Mouse (Mus musculus) neural tube, embryonic 13.5 days (tissue): ENCODE results near the gene Lrig3. TPM values are rescaled to one million over a fixed set of nuclear protein-coding genes. Genes with fewer than 3 reads are reported as not detected.

Source experiments
- ATAC-seq: fragments of 200-750 bp; cut with Nextera tagmentation; 2 replicates; pipeline ENCODE4 v1.8.0; 2017; ENCODE audit warnings: low read depth, mild to moderate bottlenecking, moderate TSS enrichment, moderate library complexity
- H3K27ac ChIP-seq: fragments of 300-500 bp; sonication (generic); replicated peaks from 2 replicates; pipeline ENCODE4 v1.5.1; 2015; ENCODE audit warnings: moderate library complexity, mild to moderate bottlenecking, inconsistent platforms
- H3K27me3 ChIP-seq: fragments of 300-500 bp; sonication (generic); 2 replicates; pipeline ENCODE4 v1.6.1; 2015; ENCODE audit warnings: mild to moderate bottlenecking, inconsistent platforms
- H3K36me3 ChIP-seq: fragments of 300-500 bp; sonication (generic); 2 replicates; pipeline ENCODE4 v1.6.1; 2015; ENCODE audit warnings: mild to moderate bottlenecking, inconsistent platforms
- H3K4me1 ChIP-seq: fragments of 300-500 bp; sonication (generic); replicated peaks from 2 replicates; pipeline ENCODE4 v1.6.1; 2015; ENCODE audit warnings: inconsistent platforms
- H3K4me2 ChIP-seq: fragments of 300-500 bp; sonication (generic); 2 replicates; pipeline ENCODE4 v1.6.1; 2015; ENCODE audit warnings: inconsistent platforms, mild to moderate bottlenecking, moderate library complexity
- H3K4me3 ChIP-seq: fragments of 300-500 bp; sonication (generic); 2 replicates; pipeline ENCODE4 v1.5.1; 2015; ENCODE audit warnings: mild to moderate bottlenecking, inconsistent platforms
- H3K9ac ChIP-seq: fragments of 300-500 bp; sonication (generic); 2 replicates; pipeline ENCODE4 v1.6.1; 2015; ENCODE audit warnings: moderate library complexity, mild to moderate bottlenecking, inconsistent platforms
- H3K9me3 ChIP-seq: fragments of 300-500 bp; sonication (generic); 2 replicates; pipeline ENCODE4 v1.6.1; 2016; ENCODE audit warnings: inconsistent platforms
- WGBS: fragments of 180-500 bp; shearing (Covaris S2); methylation state at CpG from one replicate; pipeline ENCODE4 v1.1.7; 2015; 5-methylcytosine and 5-hydroxymethylcytosine counted together
- polyA plus RNA-seq: library from polyadenylated mRNA; unstranded; fragments of >200 nt; fragmentation: Nextera tagmentation; extraction: Ambion mirVana; gene quantifications from 2 replicates; pipeline ENCODE4 v1.2.1, GENCODE M21; 2015

The Lrig3 gene
- polyA plus RNA-seq, 1 experiment from 2014 or later = 6.0 TPM

GRCm38 (mm10) chr10:125940316-125941059, 25.5 kb upstream of the Lrig3 start:
- H3K36me3 ChIP-seq = no peaks in the 10 kb centered on the region
- H3K27ac ChIP-seq = no peak overlapping the region
- H3K9ac ChIP-seq = no peak overlapping the region
- ATAC-seq = no peak
- WGBS = 83% methylated on average over 11 of the region's 11 CpGs
- H3K27me3 ChIP-seq = no peaks in the 10 kb centered on the region
- no peak overlapping the region for H3K4me2 ChIP-seq
- H3K4me3 ChIP-seq = no peak overlapping the region
- H3K9me3 ChIP-seq = no peaks in the 10 kb centered on the region
- H3K4me1 ChIP-seq = peaks cover 11% of the 10 kb centered on the region; the same call in 1 of the 2 replicates

GRCm38 (mm10) chr10:125943098-125943497, 22.9 kb upstream of the Lrig3 start:
- ATAC-seq = no peak
- Histone ChIP-seq H3K4me2 (no peak overlapping the region), H3K27me3 (no peaks in the 10 kb centered on the region), H3K36me3 (no peaks in the 10 kb centered on the region), H3K4me3 (no peak overlapping the region), H3K27ac (no peak overlapping the region), H3K4me1 (peaks cover 11% of the 10 kb centered on the region; the same call in 1 of the 2 replicates), H3K9ac (no peak overlapping the region), H3K9me3 (no peaks in the 10 kb centered on the region)
- WGBS = 53% methylated on average over 5 of the region's 5 CpGs

DNA sequence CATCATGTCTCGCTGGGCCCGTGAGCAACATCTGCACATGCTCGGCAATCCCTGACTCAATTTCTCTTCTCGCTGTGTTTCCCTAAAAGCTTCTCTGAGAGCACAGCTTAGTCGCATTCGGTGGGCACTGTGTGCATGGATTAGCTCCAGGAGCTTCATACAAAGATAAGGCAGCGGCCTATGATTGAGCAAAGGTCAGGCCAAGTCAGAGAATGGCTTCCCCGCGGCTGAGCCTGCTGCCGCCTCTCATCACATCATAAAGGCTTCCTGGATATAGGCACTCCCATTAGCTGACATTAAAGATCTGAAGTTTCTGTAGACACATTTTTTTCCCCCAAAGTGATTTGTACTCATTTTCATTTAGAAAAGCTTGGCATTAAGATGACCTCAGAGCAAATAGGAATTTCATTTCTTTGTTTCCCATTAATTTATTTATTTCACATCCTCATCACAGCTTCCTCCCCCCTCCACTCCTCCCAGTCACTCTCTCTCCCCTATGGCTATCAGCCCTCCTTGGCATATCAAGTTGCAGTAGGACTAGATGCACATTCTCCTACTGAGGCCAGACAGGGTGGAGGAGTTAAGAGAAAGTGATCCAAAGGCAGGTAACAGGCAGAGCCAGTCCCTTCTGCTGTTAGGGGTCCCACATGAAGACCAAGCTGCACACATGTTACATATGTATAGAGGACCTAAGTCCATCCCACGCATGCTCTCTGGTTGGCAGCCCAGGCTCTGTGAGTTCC, 21.0 kb upstream of the Lrig3 start:
- H3K4me1 ChIP-seq = peaks cover 21% of the 10 kb centered on the region
- no peak overlapping the region for H3K9ac ChIP-seq
- H3K27me3 ChIP-seq = no peaks in the 10 kb centered on the region; the same call in 1 of the 2 replicates
- no peaks in the 10 kb centered on the region for H3K9me3 ChIP-seq
- no peak overlapping the region for H3K27ac ChIP-seq
- no peak overlapping the region for H3K4me3 ChIP-seq
- H3K4me2 ChIP-seq = no peak overlapping the region
- no peak for ATAC-seq
- no peaks in the 10 kb centered on the region for H3K36me3 ChIP-seq
- 61% methylated on average over 11 of the region's 11 CpGs for WGBS

GRCm38 (mm10) chr10:125948842-125949474, 17.0 kb upstream of the Lrig3 start:
- 48% methylated on average over 15 of the region's 15 CpGs for WGBS
- H3K9me3 ChIP-seq = no peaks in the 10 kb centered on the region
- no peak overlapping the region for H3K4me2 ChIP-seq

DNA sequence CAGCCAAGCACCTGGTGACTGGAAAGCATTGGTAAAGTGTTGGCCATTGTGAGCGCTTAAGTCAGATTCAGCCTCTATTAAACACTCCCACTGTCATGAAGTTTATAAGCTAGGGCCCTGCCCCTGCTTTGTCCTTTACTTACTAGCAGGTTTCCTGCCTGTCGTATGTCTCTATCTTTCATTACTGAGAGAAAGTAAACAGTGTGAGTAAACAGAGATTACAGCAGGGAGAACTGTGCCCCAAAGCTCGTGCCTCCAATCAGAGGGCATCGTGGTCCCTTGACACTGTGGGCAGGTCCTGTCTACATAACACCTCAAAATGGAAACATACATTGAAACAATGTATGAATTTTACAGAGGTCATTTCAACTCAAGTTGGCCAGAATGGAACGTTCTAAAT, 14.3 kb upstream of the Lrig3 start:
- Histone ChIP-seq H3K27me3 (no peaks in the 10 kb centered on the region; the same call in 1 of the 2 replicates), H3K27ac (no peak overlapping the region), H3K4me2 (no peak overlapping the region), H3K9ac (no peak overlapping the region), H3K9me3 (no peaks in the 10 kb centered on the region), H3K4me3 (no peak overlapping the region), H3K4me1 (peaks cover 9% of the 10 kb centered on the region; the same call in 1 of the 2 replicates), H3K36me3 (no peaks in the 10 kb centered on the region)
- WGBS = 85% methylated on average over 5 of the region's 5 CpGs
- no peak for ATAC-seq

More at GRCm38 (mm10) chr10:125948842-125949474, 17.0 kb upstream of the Lrig3 start:
- Histone ChIP-seq H3K36me3 (no peaks in the 10 kb centered on the region), H3K27ac (no peak overlapping the region), H3K27me3 (no peaks in the 10 kb centered on the region; the same call in 1 of the 2 replicates), H3K9ac (no peak overlapping the region), H3K4me1 (peaks cover 9% of the 10 kb centered on the region; the same call in 1 of the 2 replicates), H3K4me3 (no peak overlapping the region)
- no peak for ATAC-seq

DNA sequence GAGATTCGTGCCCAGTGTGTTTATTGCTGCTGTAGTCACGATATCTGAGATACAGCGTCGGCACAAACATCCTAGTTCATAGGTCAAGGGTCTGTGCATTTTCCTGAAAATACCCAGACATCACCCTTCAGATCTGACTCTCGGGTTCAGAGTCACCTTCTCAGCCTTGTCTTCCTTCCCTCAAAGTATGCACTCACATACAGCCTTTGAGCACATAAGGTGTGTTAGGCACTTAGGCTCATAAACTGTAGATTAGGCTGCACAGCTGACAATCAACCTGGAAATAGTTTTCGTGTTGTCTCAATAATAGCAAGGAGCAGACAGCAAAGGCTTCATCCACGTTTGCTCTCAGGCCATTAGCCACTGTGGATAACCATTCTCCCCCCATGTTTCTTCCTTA, 11.6 kb upstream of the Lrig3 start:
- Histone ChIP-seq H3K27me3 (no peaks in the 10 kb centered on the region; the same call in 1 of the 2 replicates), H3K9ac (no peak overlapping the region), H3K9me3 (no peaks in the 10 kb centered on the region), H3K27ac (no peak overlapping the region), H3K4me1 (no peaks in the 10 kb centered on the region; the same call in 1 of the 2 replicates), H3K36me3 (no peaks in the 10 kb centered on the region), H3K4me3 (no peak overlapping the region), H3K4me2 (no peak overlapping the region)
- ATAC-seq = no peak
- WGBS = 87% methylated on average over 7 of the region's 7 CpGs

DNA sequence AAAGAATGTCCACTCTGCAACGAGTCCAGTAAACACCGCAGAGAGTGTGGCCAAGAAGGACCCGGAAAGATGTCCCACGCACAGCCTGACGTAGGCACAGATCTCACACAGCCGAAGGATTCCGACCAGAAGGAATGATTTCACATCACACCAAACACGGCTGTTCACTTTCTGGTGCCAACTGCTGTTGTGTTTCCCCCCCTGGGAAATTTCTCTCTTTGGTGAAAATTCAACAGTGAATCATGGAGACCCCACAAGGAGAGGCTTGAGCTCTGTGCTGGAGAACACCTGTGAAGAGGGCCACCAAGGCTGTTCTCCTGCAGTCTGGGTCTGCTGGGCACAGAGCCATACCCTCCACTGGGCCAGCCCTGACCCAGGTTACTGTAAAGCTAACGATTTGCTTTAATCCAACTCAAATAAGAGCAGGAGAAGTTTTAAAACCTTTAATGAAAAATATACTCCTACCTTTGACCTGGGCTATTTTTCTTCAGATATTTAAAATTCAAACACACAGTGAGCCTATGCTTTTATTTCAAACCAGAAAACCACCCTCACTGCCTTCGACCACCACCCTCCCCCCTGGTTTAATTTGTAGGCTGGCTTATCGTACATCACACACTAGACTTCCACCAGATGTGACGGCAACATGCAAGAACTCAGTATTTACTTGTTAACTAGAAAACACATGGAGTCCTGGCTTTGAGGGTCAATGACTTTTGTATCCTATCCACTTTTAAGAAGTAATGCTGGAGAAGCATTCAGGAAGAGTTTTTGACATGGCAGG, 11.0 kb upstream of the Lrig3 start:
- Histone ChIP-seq H3K4me2 (no peak overlapping the region), H3K27ac (no peak overlapping the region), H3K27me3 (no peaks in the 10 kb centered on the region; the same call in 1 of the 2 replicates), H3K4me3 (no peak overlapping the region), H3K9me3 (no peaks in the 10 kb centered on the region), H3K36me3 (no peaks in the 10 kb centered on the region), H3K9ac (no peak overlapping the region), H3K4me1 (no peaks in the 10 kb centered on the region)
- ATAC-seq = no peak
- WGBS = 84% methylated on average over 12 of the region's 12 CpGs

- Histone ChIP-seq H3K27me3 (no peaks in the 10 kb centered on the region; the same call in 1 of the 2 replicates), H3K27ac (no peak overlapping the region), H3K9me3 (no peaks in the 10 kb centered on the region), H3K4me3 (no peak overlapping the region), H3K4me2 (no peak overlapping the region), H3K9ac (no peak overlapping the region), H3K4me1 (peaks cover 7% of the 10 kb centered on the region), H3K36me3 (no peaks in the 10 kb centered on the region)
- WGBS = 80% methylated on average over 9 of the region's 9 CpGs
- ATAC-seq = no peak
Observed at GRCm38 (mm10) chr10:125961411-125962107, 4.4 kb upstream of the Lrig3 start.

GRCm38 (mm10) chr10:125964709-125965108, 1.3 kb upstream of the Lrig3 start:
- ATAC-seq = no peak
- Histone ChIP-seq H3K9me3 (no peaks in the 10 kb centered on the region), H3K4me1 (peaks cover 38% of the 10 kb centered on the region), H3K9ac (no peak overlapping the region), H3K27me3 (no peaks in the 10 kb centered on the region; the same call in 1 of the 2 replicates), H3K4me2 (no peak overlapping the region), H3K4me3 (no peak overlapping the region), H3K27ac (no peak overlapping the region), H3K36me3 (no peaks in the 10 kb centered on the region)
- 85% methylated on average over 3 of the region's 3 CpGs for WGBS

DNA sequence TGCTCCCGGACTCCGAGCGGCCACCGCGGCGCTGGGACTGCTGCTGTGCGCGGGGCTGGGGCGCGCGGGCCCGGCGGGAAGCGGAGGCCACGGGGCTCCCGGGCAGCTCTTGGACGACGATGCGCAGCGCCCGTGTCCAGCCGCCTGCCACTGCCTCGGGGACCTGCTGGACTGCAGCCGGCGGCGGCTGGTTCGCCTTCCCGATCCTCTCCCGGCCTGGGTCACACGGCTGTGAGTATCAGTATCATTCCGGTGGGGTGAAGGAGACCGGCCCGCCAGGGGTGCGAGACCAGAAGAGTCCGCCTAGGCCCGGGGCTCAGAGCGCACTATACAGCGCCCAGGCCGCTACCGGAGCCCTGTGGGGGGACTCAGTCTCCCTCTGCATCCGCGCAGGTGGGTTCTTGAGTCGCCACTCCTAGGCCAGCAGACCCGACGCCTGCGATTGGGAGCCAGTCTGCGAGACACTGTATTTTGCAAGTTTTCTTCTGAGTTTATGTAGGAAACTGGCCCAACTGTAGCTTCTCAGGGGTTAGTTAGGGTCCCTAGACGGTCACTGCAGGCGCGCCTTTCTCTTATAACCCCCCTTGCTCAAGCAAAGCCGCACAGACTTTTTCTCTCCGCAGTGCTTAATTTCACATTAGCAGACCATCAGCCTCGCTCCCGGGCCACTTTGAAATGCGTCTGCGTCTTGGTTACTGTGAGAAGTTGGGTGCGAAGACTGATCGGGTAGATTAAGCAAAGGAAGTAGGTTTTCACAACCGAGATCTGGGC, 698 bp downstream of the Lrig3 start:
- Histone ChIP-seq H3K36me3 (no peaks in the 10 kb centered on the region), H3K4me2 (peak overlapping the region; percentile 96), H3K4me1 (peaks cover 42% of the 10 kb centered on the region), H3K9ac (peak overlapping the region; percentile 87), H3K27ac (peak overlapping the region; percentile 81), H3K9me3 (no peaks in the 10 kb centered on the region), H3K27me3 (no peaks in the 10 kb centered on the region; the same call in 1 of the 2 replicates), H3K4me3 (peak overlapping the region; percentile 82)
- WGBS = 0% methylated on average over 53 of the region's 59 CpGs
- ATAC-seq = peak; percentile 71
